In genomic region chr5:136086290-136086689, GRCm38 (mm10) we compare ENCODE assay signal across 28 mouse cellular contexts. TPM values are rescaled to one million over a fixed set of nuclear protein-coding genes. Genes with fewer than 3 reads are reported as not detected.
A peak's percentile ranks its signal among the peaks of the same experiment; 100 is the strongest.
DNase-seq lines count a peak whose midpoint lies in the region; ATAC-seq and TF ChIP-seq lines count a peak whose summit lies in the region.
"Had no signal": no experiment of that assay in that cellular context is flagged by ENCODE, and none has a peak within 500 bp of the region (broad histone marks: within the 10 kb centered on the region; RNA-seq: fewer than 3 reads in every experiment).

No protein-coding gene starts in this region.

- peaks cover 6% of the 10 kb centered on the region for H3K36me3 ChIP-seq in midbrain, postnatal 0 days (ENCODE audit: insufficient read depth, low read length)
- H3K36me3 ChIP-seq in midbrain, embryonic 15.5 days (replicated peaks), result no peaks in the 10 kb centered on the region
- H3K36me3 ChIP-seq: embryonic facial prominence, embryonic 10.5 days; forebrain, embryonic 15.5 days; G1E; heart, embryonic 15.5 days; midbrain, embryonic 12.5 days; neural tube, embryonic 13.5 days had no signal

- TF ChIP-seq CTCF in midbrain, postnatal 0 days (IDR thresholded peaks at IDR 0.05), result no peak

- no peaks in the 10 kb centered on the region for H3K9me3 ChIP-seq in midbrain, postnatal 0 days (ENCODE audit: low read length)
- no peaks in the 10 kb centered on the region for H3K9me3 ChIP-seq in midbrain, embryonic 15.5 days
- H3K9me3 ChIP-seq: embryonic facial prominence, embryonic 10.5 days; forebrain, embryonic 15.5 days; G1E; heart, embryonic 15.5 days; midbrain, embryonic 12.5 days; neural tube, embryonic 13.5 days had no signal

- H3K4me1 ChIP-seq in midbrain, postnatal 0 days (ENCODE audit: insufficient read depth, low read length), result peaks cover 7% of the 10 kb centered on the region; the same call in 1 of the 2 replicates
- H3K4me1 ChIP-seq in midbrain, embryonic 15.5 days, result peaks cover 26% of the 10 kb centered on the region

- H3K27ac ChIP-seq in midbrain, postnatal 0 days (ENCODE audit: low read depth, low read length), result no peak overlapping the region
- H3K27ac ChIP-seq in midbrain, embryonic 15.5 days, result no peak overlapping the region
- H3K27ac ChIP-seq: embryonic facial prominence, embryonic 10.5 days; forebrain, embryonic 15.5 days; heart, embryonic 15.5 days had no signal

- no peak for ATAC-seq in midbrain, postnatal 0 days (ENCODE audit: low FRiP score)
- no peak for ATAC-seq in midbrain, embryonic 15.5 days (replicated peaks)
- ATAC-seq: forebrain, embryonic 15.5 days; hindbrain, embryonic 16.5 days; intestine, postnatal 0 days; Patski had no signal

- no peak overlapping the region for H3K4me3 ChIP-seq in midbrain, postnatal 0 days (ENCODE audit: low read depth, low read length)
- no peak overlapping the region for H3K4me3 ChIP-seq in midbrain, embryonic 15.5 days
- H3K4me3 ChIP-seq: embryonic facial prominence, embryonic 10.5 days; forebrain, embryonic 15.5 days; heart, embryonic 15.5 days; midbrain, embryonic 12.5 days had no signal

- peak; percentile 95 for DNase-seq in heart, adult 11 months
- no peak for DNase-seq in heart, adult 8-10 months (ENCODE audit: low spot score)
- DNase-seq in midbrain, postnatal 0 days (ENCODE audit: low spot score), result no peak
- peak; percentile 28 for DNase-seq in gastrocnemius, postnatal 14 days
- DNase-seq in lung, postnatal 36 days, result no peak
- no peak for DNase-seq in yolk sac, embryonic 10.5 days (ENCODE audit: low spot score)
- DNase-seq: adrenal gland, postnatal 36 days; cerebellum, adult 11-12 months; cerebellum, postnatal 10 days; heart, postnatal 36 days; layer of hippocampus, postnatal 36 days; right cerebral cortex, adult 18-20 months; right cerebral cortex, postnatal 4 days had no signal

- H3K27me3 ChIP-seq in midbrain, postnatal 0 days (ENCODE audit: insufficient read depth, low read length), result no peaks in the 10 kb centered on the region
- no peaks in the 10 kb centered on the region for H3K27me3 ChIP-seq in midbrain, embryonic 15.5 days (replicated peaks)
- H3K27me3 ChIP-seq: Patski had no signal

- 97% methylated on average over 8 of the region's 8 CpGs for WGBS in midbrain, postnatal 0 days
- 90% methylated on average over 8 of the region's 8 CpGs for WGBS in midbrain, embryonic 15.5 days

- intact Hi-C loops in gastrocnemius, postnatal 14 days (cut with DNase I; ENCODE audit: low total_unique reads), result no loop called here

- H3K9ac ChIP-seq in midbrain, postnatal 0 days (replicated peaks; ENCODE audit: low read length, poor library complexity, severe bottlenecking), result no peak overlapping the region
- H3K9ac ChIP-seq in midbrain, embryonic 15.5 days, result no peak overlapping the region
- H3K9ac ChIP-seq: forebrain, embryonic 15.5 days; heart, embryonic 15.5 days; midbrain, embryonic 12.5 days had no signal

- H3K4me2 ChIP-seq in midbrain, postnatal 0 days (ENCODE audit: low read depth, low read length, poor library complexity, severe bottlenecking), result peak overlapping the region; percentile 5; the same call in 1 of the 2 replicates
- no peak overlapping the region for H3K4me2 ChIP-seq in midbrain, embryonic 15.5 days
- H3K4me2 ChIP-seq: forebrain, embryonic 15.5 days; heart, embryonic 15.5 days had no signal

RNA-seq across cellular contexts. Expression of gene Rasa4, which starts 2.6 kb away (rescaled TPM):
- total RNA-seq in heart, adult 8-10 months (2022), result 1 to 10 TPM; 6.6 to 7.6 (median 6.9) TPM
- 30.6 and 31.3 TPM in 2 replicates for total RNA-seq in midbrain, postnatal 0 days (2014; rRNA removed)
- polyA plus RNA-seq in midbrain, postnatal 0 days (2015; fragmentation: Nextera tagmentation; extraction: Ambion mirVana), result 26.8 and 29.6 TPM in 2 replicates
- 22.0 and 22.8 TPM in 2 replicates for polyA plus RNA-seq in midbrain, embryonic 15.5 days (2015; fragmentation: Nextera tagmentation; extraction: Ambion mirVana)
- 10 to 100 TPM; 14.6 to 15.3 TPM for total RNA-seq in gastrocnemius, postnatal 14 days (2021)

RNA-seq across cellular contexts. Expression of gene Polr2j, which starts 30.1 kb away (rescaled TPM):
- total RNA-seq in heart, adult 8-10 months (2022), result 10 to 100 TPM; 73.1 to 88.1 (median 78.9) TPM
- total RNA-seq in midbrain, postnatal 0 days (2014; rRNA removed), result 129 and 142 TPM in 2 replicates
- polyA plus RNA-seq in midbrain, postnatal 0 days (2015; fragmentation: Nextera tagmentation; extraction: Ambion mirVana), result 230 and 237 TPM in 2 replicates
- 196 and 200 TPM in 2 replicates for polyA plus RNA-seq in midbrain, embryonic 15.5 days (2015; fragmentation: Nextera tagmentation; extraction: Ambion mirVana)
- total RNA-seq in gastrocnemius, postnatal 14 days (2021), result 10 to 100 TPM; 52.9 to 66.0 TPM

RNA-seq across cellular contexts. Expression of gene Upk3bl, which starts 32.0 kb away (rescaled TPM):
- not detected for total RNA-seq in heart, adult 8-10 months (2022)
- total RNA-seq in midbrain, postnatal 0 days (2014; rRNA removed), result not detected in 2 replicates
- polyA plus RNA-seq in midbrain, postnatal 0 days (2015; fragmentation: Nextera tagmentation; extraction: Ambion mirVana), result not detected in 2 replicates
- polyA plus RNA-seq in midbrain, embryonic 15.5 days (2015; fragmentation: Nextera tagmentation; extraction: Ambion mirVana), result not detected in 2 replicates
- under 1 TPM in 1 of 2 experiments, not detected in 1; 0.27 TPM for total RNA-seq in gastrocnemius, postnatal 14 days (2021)
- total RNA-seq: adrenal gland, adult 18-20 months; adrenal gland, postnatal 36 days; G1E; heart, postnatal 36 days; layer of hippocampus, postnatal 36 days; left cerebral cortex, postnatal 10 days; liver, adult 2 months had no signal
- polyA plus RNA-seq: forebrain, embryonic 15.5 days; G1E; hindbrain, embryonic 16.5 days; intestine, postnatal 0 days; liver, adult 2 months; liver, embryonic 16.5 days; neural tube, embryonic 13.5 days had no signal

RNA-seq across cellular contexts. Expression of gene Upk3b, which starts 48.0 kb away (rescaled TPM):
- 10 to 100 TPM; 13.3 to 26.7 (median 18.2) TPM for total RNA-seq in heart, adult 8-10 months (2022)
- total RNA-seq in midbrain, postnatal 0 days (2014; rRNA removed), result not detected in 2 replicates
- polyA plus RNA-seq in midbrain, postnatal 0 days (2015; fragmentation: Nextera tagmentation; extraction: Ambion mirVana), result not detected in 2 replicates
- polyA plus RNA-seq in midbrain, embryonic 15.5 days (2015; fragmentation: Nextera tagmentation; extraction: Ambion mirVana), result not detected in 2 replicates
- not detected for total RNA-seq in gastrocnemius, postnatal 14 days (2021)
- total RNA-seq: layer of hippocampus, postnatal 36 days; left cerebral cortex, postnatal 10 days had no signal
- polyA plus RNA-seq: cortical plate, adult 2 months; forebrain, embryonic 15.5 days; G1E had no signal

RNA-seq across cellular contexts. Expression of gene Lrwd1, which starts 49.6 kb away (rescaled TPM):
- total RNA-seq in heart, adult 8-10 months (2022), result 1 to 10 TPM; 5.4 to 6.9 (median 6.0) TPM
- 25.4 and 33.2 TPM in 2 replicates for total RNA-seq in midbrain, postnatal 0 days (2014; rRNA removed)
- polyA plus RNA-seq in midbrain, postnatal 0 days (2015; fragmentation: Nextera tagmentation; extraction: Ambion mirVana), result 16.3 and 16.5 TPM in 2 replicates
- 28.6 and 30.7 TPM in 2 replicates for polyA plus RNA-seq in midbrain, embryonic 15.5 days (2015; fragmentation: Nextera tagmentation; extraction: Ambion mirVana)
- total RNA-seq in gastrocnemius, postnatal 14 days (2021), result 1 to 10 TPM; 4.0 to 4.3 TPM

Comparison
In these comparisons a context has a peak if more than half of its experiments do, and no peak if none do; other contexts are left out.
1. DNase-seq: peak in heart, adult 11 months (single experiment) and gastrocnemius, postnatal 14 days (single experiment); none in heart, adult 8-10 months (single experiment), midbrain, postnatal 0 days (single experiment), lung, postnatal 36 days (single experiment) and yolk sac, embryonic 10.5 days (single experiment).